Mouse (Mus musculus) spleen, embryonic (tissue): ENCODE results near the gene A830031A19Rik.

ENCODE experiments used
- CTCF ChIA-PET: fragments of 350-600 bp; sonication (Branson Sonifier 250); formaldehyde crosslinking; loops from one replicate; lab custom pipeline; 2022; lab: Charles Lee

A830031A19Rik gene

GRCm38 (mm10) chr11:24078706-24079316, 4.0 kb upstream of the A830031A19Rik start:
- CTCF ChIA-PET = interaction anchor here (0.6 to 0.7 kb wide), 2 partner anchors 588 to 1108 kb away, joined by 3 to 6 read pairs; no protein-coding TSS in a partner anchor

GRCm38 (mm10) chr11:24077795-24078705, 3.2 kb upstream of the A830031A19Rik start, which contains the start of gene Bcl11a:
Bcl11a (plus strand) TSS chr11:24078056.
- CTCF ChIA-PET = interaction anchor here (0.6 to 0.7 kb wide), 2 partner anchors 588 to 1108 kb away, joined by 3 to 6 read pairs; no protein-coding TSS in a partner anchor

DNA sequence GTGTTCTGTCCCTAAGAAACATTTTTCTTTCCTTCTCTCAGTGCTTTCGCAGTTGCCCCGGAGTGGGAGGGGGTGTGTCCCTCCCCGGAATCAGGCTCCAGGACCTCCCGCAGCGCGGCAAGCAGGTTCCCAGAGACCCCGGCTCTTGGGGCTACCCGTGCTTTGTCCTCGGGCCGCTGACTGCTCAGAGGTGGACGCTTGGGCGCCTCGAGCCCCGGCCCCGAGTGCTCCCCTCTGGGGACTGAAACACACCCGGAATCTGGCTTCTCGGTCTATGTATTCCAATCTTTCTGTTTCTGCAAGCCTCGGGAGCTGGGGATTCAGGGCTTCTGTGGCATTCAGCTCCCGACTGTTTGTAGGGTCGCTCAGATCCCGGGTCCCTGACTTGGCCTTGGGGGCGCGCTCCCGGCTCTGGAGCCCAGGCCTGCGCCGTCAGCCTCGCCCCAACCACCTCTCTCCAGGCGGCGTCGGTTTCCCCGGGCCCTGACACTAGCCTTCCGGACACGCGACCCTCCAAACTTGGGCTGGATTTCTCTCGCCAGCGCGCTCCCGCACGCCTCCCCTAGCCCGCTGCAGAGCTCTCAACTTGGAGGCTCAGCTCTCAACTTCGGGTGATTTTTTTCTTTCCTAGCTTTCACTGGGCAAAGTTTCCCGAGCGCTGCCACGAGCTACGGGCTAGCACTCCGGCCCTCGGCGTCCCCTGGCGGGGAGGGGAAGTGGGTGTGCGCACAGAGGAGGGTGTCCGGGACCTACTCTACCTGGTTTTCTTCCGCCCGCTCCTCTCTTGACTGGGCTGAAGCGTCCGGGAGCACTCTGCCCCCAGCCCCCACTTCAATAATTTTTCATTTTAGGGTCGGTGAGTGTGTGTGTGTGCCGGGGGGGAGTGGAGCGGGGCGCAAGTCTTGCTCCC, 2.2 kb upstream of the A830031A19Rik start:
- CTCF ChIA-PET = no interaction called here

DNA sequence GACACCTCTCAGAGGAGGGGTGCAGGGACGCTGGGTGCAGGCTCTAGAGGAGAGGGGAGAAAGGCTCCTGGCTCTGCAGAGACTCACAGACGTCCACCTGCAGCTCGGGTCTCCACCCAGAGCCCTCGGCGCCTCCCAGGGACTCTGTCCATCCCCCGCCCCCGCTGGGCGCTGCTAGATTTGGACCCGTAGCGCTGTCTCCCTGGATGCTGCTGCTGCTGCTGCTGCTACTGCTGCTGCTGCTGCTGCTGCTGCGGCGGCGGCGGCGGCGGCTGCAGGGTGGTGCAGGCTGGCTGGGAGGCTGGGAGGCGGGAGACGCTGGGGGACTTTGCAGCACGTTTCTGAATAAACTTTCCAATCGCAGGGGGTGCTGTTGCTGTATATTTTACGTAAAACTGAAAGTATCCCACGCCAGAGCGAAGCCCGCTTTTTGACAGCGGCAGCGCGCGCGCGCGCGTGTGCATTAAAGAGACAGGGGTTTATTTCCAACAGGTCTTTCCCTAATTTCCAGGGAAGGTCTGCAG, 1.3 kb upstream of the A830031A19Rik start:
- CTCF ChIA-PET = interaction anchor here (0.7 kb wide), 1 partner anchor 774 kb away, joined by 27 read pairs; no protein-coding TSS in a partner anchor

- CTCF ChIA-PET = interaction anchor here (0.7 kb wide), 1 partner anchor 774 kb away, joined by 27 read pairs; no protein-coding TSS in a partner anchor
These were observed 752 bp upstream of the A830031A19Rik start for GRCm38 (mm10) chr11:24075486-24076126.

GRCm38 (mm10) chr11:24074021-24074591, 748 bp downstream of the A830031A19Rik start:
- CTCF ChIA-PET = no interaction called here

GRCm38 (mm10) chr11:24065313-24065712, 9.5 kb downstream of the A830031A19Rik start:
- CTCF ChIA-PET = no interaction called here

DNA sequence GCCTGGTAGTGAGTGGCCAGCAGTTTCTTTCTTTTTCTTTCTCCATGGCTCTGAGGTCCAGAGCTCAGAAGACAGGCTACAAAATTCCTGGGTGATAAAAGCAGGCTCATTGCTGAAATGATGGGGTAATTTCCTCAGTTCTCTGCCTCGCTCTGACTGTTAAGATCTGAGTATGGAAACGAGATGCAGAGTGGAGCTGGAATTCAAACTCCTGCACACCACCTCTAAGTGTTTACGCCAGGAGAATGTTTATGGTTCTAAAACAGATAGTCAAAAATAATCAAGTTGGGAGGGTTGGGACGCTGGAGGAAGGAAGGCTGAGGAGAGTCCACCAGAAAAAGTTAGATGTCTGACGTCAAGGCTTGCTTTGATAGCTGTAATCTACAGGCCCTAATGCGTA, 10.6 kb downstream of the A830031A19Rik start:
- CTCF ChIA-PET = no interaction called here

DNA sequence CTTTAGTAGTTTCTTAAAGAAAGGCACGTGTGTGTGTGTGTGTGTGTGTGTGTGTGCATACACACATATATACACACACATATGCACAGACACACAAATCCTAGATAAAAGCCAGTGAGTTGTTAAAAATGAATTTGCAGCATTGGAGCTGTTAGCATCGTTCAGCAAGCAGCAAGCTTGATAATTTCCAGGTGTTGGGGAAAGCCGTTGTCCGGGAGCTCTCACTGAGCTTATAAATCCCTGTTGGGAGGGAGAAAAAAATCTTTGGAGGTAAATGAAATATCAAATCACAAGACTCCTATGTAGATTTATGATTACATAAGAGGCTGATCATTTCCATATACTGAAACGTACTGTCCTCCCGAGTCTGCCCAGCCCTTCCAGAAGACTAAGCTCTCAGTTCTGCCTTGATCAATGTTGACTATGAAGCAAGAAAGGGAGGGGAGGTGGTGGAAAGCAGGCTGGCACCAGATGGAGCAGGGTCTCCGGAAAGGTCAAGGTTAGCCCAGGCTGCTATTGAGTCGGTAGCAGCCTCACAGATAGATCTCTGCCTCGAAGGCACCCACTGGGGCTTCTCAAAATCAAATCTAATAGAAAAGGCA, 12.3 kb downstream of the A830031A19Rik start:
- CTCF ChIA-PET = interaction anchor here (0.7 kb wide), 1 partner anchor 36 kb away, joined by 18 read pairs; no protein-coding TSS in a partner anchor

GRCm38 (mm10) chr11:24061819-24062218, 13.0 kb downstream of the A830031A19Rik start:
- CTCF ChIA-PET = interaction anchor here (0.7 kb wide), 2 partner anchors 36 to 73 kb away, joined by 3 to 18 read pairs; no protein-coding TSS in a partner anchor

DNA sequence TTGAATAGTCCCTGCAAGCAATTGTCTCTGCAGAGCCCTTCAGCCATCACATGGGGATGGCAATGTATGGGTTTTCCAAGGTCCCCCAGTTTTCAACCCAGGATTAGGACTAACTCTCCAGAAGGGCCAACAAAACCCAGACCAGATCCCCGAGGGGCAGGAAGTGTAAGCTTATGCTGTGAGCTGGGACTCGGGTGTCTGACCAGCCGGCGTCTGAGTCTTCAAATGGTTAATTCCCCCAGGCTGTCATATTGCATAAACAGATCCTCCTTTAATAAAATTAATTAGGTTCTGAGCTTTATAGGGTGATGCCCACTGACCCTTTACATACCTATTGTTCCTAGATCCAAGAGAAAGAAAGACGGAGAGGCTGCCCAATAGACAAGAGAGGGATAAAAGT, 14.4 kb downstream of the A830031A19Rik start:
- CTCF ChIA-PET = no interaction called here

DNA sequence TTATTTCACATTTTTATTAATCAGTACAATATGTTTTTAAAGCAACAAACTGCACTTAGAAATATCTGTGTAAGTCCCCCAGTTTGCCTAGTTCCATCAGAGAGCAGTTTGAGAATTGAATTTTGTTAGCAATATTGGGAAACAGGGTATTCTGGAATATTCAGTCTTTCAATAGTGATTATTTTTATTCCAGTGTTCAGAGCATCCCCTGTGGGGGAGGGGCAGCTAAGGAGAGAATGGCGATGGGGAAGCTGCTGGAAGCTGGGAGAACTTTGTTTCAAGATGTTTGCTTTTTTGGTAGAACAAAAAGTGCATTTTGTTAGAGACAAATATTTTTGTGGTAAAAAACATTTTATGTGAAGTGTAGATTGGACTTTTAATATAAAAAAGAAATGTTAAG, 15.7 kb downstream of the A830031A19Rik start:
- CTCF ChIA-PET = interaction anchor here (0.7 to 0.8 kb wide), 2 partner anchors 345 to 384 kb away, joined by 4 to 13 read pairs; no protein-coding TSS in a partner anchor

DNA sequence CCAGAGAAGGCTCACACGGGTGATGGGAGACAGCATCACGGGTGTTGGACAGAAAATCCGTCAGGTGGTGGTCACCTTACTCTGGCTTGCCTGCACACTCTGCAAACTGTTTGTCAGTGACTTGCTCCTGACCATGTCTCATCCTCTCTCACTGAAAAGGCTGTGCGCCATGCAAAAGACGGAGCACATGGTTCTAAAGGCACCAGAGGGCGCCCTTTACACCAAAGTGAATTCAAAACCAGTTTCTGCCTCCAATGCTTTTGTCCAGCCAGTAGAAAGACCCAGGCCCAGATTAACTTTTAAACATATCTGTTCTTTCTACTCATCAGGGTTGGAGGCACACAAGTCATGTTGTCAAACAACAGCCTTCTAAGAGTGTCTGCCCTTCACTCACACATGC, 22.0 kb downstream of the A830031A19Rik start:
- CTCF ChIA-PET = no interaction called here

GRCm38 (mm10) chr11:24050032-24050757, 24.7 kb downstream of the A830031A19Rik start:
- CTCF ChIA-PET = interaction anchor here (0.7 kb wide), 2 partner anchors 65 to 162 kb away, joined by 3 to 4 read pairs; no protein-coding TSS in a partner anchor

- CTCF ChIA-PET = interaction anchor here (0.7 kb wide), 1 partner anchor 64 kb away, joined by 4 read pairs; no protein-coding TSS in a partner anchor
These were observed 25.4 kb downstream of the A830031A19Rik start for GRCm38 (mm10) chr11:24049226-24050031.

- CTCF ChIA-PET = no interaction called here
These were observed 30.8 kb downstream of the A830031A19Rik start for GRCm38 (mm10) chr11:24044025-24044424.

- CTCF ChIA-PET = no interaction called here
These were observed 54.1 kb downstream of the A830031A19Rik start for GRCm38 (mm10) chr11:24020760-24021159.

GRCm38 (mm10) chr11:24018783-24019182, 56.1 kb downstream of the A830031A19Rik start:
- CTCF ChIA-PET = interaction anchor here (0.5 kb wide), 1 partner anchor 278 kb away, joined by 5 read pairs; no protein-coding TSS in a partner anchor
